Mouse (Mus musculus) small intestine, adult 2 months (tissue): ENCODE data around the gene Pipox.

Experiments used
- CTCF ChIP-seq: fragments of 200-500 bp; IDR thresholded peaks from 2 replicates; pipeline ENCODE4 v1.5.1; 2012; ENCODE audit warnings: low read depth, mild to moderate bottlenecking, control low read depth, inconsistent platforms, low read length, moderate library complexity, mixed read lengths; ENCODE audit not compliant: insufficient replicate concordance, insufficient read length; ENCODE audit errors: extremely low read depth
- POLR2A ChIP-seq: fragments of 200-500 bp; IDR thresholded peaks from 2 replicates; pipeline ENCODE4 v1.6.1; 2012; ENCODE audit warnings: low read depth, mild to moderate bottlenecking, control low read depth, inconsistent platforms, low read length, moderate library complexity

GRCm38 (mm10) chr11:77852941-77853668, 40.8 kb downstream of the Pipox start:
- TF ChIP-seq POLR2A (no peak), CTCF (no peak)
